Mouse (Mus musculus) retina, adult 2 months (tissue): Measurements from ENCODE around the gene Bcar3.

Source experiments
- DNase-seq: peaks from one replicate; pipeline ENCODE4 v3.0.0-alpha.2; 2012; ENCODE audit warnings: low read depth, low spot score

Gene Bcar3

GRCm38 (mm10) chr3:122456807-122457206, 162.9 kb downstream of the Bcar3 start:
- no peak for DNase-seq

- DNase-seq, result no peak
Measured at GRCm38 (mm10) chr3:122457723-122458122, 163.8 kb downstream of the Bcar3 start.

DNA sequence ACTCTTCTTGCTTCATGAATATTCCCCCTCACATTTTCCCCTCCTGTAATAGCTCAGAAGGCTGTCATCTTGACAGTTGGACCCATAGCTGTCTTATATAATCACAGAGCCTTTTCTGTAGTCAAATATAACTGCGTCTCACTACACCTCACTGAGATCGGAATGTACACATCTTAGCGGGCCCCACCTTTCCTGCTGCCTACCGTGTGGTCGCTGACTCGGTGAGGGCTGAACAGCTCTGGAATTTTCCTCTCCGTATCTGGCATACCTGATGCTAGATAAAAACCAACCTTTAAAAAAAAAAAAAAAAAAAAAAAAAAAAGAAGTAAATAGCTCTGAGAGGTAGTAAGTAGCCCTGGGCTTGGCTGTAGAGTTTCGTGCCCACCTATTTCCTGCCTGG, 164.8 kb downstream of the Bcar3 start:
- DNase-seq, result no peak

- no peak for DNase-seq
Measured at GRCm38 (mm10) chr3:122460848-122461511, 167.0 kb downstream of the Bcar3 start.

DNA sequence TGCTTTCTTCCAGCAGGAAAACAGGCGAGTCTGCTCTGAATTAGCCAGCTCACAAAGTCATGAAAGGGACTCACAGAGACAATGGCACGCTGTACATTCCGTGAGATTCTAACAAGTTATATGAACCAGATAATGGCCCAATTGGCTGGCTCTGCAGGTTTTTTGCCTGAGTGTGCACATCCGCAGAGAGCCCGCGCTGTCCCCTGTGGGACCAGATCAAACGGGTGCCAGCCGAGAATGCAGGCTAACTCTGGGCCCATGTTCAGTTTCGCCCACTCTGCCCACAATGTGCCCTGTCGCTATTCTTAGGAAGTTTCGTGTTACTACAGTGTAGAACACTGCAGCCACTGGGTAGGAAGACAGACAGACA, 167.6 kb downstream of the Bcar3 start:
- DNase-seq, result no peak

DNA sequence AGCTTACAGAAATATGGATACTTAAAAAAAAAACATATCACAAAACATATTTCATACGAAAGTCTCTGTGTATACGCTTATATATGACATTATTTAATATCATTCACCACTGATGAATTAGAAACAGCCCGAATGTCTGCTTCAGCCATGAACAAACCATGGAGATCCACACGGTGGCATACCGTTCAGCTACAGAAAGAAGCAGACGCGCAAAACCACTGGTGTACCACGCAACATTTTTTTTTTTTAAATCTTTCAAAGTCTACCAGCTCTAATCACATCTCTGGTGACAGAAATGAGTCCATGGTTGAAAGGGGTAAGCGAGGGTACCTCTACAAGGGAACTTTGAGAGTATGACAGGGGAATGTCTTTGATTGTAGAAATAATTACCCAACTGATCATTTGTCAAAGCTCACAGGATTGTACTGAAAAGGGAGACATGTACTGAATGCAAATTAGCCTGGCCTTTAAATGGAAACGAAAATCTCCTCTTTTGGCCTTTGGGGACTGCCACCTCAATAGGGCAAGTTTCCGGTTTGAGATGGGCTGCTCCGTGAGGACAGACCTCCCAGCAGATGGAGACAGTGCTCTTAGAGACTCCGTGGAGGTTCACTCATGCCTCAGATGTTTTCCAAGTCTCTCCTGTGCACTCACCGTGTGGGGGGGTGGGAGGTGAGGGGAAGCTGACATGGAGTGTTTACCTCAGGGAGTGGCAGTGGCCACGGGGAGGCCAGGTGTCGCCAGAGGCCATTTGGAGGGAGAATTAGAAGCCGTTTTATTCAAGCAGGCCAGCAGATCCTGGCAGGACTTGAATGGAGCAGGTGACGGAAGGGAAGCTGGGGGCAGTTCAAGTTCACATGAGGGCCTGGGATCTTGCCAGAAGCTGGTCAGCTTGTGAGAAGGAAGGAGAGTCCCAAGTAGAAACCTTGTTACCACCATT, 168.3 kb downstream of the Bcar3 start:
- DNase-seq, result no peak

DNA sequence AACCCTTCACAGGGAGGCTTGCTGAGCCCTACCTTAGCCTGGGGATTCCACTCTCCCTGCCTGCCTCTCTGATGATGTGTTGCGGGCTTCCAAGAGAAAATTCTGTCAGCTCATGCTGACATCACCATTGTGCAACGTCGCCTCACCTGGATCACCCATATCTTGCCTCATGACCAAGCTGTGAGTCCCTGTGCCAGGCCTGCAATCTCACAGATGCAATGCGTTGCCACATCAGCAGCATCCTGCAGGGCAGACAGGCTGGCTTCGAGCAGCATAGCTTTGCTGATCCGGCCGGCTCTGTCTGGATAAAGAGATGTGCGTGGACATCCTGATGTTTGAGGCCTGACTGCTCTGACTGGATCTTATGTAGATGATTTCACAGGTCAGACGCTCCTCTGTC, 169.2 kb downstream of the Bcar3 start:
- no peak for DNase-seq

GRCm38 (mm10) chr3:122466100-122466730, 172.3 kb downstream of the Bcar3 start:
- DNase-seq, result peak; percentile 63

DNA sequence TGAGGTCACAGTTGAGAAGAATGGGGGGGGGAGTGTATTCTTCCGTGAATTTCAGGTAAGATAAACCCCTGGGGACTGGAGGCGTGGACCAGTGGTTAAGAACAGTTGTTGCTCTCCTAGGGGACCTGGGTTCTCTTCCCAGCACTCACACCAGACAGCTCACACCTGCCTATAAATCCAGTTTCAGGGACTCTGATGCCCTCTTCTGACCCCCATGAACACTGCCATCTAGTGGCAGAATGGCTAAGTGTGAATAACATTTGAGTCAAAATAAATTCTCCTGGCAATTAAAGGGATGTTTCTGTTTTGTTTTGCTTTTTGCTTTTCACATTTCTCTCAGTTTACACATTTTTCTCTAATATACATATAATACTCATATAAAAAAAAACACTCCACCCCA, 174.0 kb downstream of the Bcar3 start:
- DNase-seq, result no peak

GRCm38 (mm10) chr3:122470326-122471016, 176.5 kb downstream of the Bcar3 start:
- no peak for DNase-seq

- DNase-seq, result no peak
Measured at GRCm38 (mm10) chr3:122471017-122471721, 177.2 kb downstream of the Bcar3 start.

DNA sequence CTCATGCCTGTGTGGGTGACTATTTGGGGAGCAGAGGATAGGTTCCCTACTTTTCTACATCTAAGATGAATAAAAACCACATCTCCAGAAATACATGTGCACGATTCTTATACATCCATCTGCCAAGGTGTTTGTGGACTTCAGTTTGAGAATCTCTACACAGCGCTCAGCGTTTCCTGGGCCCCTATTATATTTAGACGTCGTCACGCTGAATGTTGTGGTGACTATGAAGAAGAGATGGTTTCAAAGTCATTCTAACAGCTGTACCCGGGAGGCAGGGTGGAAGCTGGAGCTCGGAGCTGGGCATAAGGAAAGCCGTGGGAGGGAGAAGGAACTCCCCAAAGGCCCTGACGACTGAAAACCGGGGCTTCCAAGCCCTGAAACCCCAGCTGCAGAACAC, 178.5 kb downstream of the Bcar3 start:
- DNase-seq, result no peak

- DNase-seq, result no peak
Measured at GRCm38 (mm10) chr3:122473523-122474034, 179.6 kb downstream of the Bcar3 start.

DNA sequence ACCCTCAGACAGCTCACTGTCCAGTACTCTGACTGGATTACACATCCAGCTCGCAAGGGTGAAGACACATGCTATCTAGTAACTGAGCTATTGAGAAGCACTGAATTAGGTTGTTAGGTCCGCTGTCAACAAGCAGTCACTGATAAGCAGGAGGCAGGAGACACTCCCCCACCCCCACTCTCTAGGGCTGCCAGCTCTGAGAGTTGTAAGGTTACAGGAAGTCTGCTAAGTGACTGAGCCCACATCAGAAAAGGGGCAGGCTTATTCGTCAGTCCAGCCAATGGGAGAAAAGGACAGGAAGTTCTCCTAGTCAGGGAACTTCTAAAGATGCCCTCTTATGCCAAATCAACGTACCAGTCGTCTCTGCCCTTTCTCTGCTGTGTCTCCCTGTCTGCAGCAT, 180.1 kb downstream of the Bcar3 start:
- DNase-seq, result no peak

GRCm38 (mm10) chr3:122474796-122475195, 180.9 kb downstream of the Bcar3 start:
- DNase-seq, result no peak

- no peak for DNase-seq
Measured at GRCm38 (mm10) chr3:122475735-122476134, 181.8 kb downstream of the Bcar3 start.

GRCm38 (mm10) chr3:122476656-122477055, 182.7 kb downstream of the Bcar3 start:
- DNase-seq, result no peak

GRCm38 (mm10) chr3:122477541-122477940, 183.6 kb downstream of the Bcar3 start:
- no peak for DNase-seq

DNA sequence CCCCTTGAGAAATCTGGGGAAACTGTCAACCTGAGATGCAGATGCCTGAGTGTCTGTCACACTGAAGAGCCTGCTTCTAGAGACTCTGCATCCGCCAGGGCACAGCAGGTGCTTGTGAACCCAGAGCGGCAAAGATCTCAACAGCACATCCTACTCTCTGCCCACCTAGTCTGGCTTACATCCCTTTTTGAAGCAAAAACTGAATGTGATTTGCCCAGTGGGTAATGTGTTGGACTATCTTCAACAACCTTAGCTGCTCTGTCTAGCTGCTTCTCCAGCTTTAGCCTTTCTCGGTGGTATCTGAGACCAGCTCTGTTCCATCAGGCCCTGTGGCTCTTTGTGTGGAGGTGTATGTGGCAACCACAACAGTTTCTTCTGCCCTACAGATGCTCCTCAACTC, 184.8 kb downstream of the Bcar3 start:
- no peak for DNase-seq

GRCm38 (mm10) chr3:122480065-122480675, 186.2 kb downstream of the Bcar3 start:
- no peak for DNase-seq

DNA sequence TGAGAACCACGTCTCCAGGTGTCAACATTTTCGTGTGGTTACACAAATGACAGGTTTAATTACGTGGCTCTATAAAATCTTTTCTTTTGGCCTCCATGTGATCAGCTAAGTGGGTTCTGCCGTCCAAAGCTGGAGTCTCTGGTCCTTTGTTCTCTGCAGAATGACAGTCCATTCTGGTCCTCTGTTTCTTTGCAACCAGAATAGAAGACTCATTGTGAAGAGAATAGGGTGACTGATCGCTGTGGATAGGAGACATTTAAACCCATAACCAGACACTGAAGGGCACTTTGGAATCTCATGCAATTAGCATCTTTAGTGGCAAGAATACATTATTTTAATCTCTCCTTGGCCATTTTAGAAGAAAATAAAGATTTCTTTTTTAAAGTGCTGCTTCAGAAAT, 187.1 kb downstream of the Bcar3 start:
- no peak for DNase-seq
